Mouse (Mus musculus): Measurements from ENCODE around the gene Plekhf1.

Gene Plekhf1

GRCm38 (mm10) chr7:38218631-38219367 is 9.0 kb downstream of the Plekhf1 start:
- DNase-seq (ENCODE audit: low spot score in 2 of 2) = no peak

DNA sequence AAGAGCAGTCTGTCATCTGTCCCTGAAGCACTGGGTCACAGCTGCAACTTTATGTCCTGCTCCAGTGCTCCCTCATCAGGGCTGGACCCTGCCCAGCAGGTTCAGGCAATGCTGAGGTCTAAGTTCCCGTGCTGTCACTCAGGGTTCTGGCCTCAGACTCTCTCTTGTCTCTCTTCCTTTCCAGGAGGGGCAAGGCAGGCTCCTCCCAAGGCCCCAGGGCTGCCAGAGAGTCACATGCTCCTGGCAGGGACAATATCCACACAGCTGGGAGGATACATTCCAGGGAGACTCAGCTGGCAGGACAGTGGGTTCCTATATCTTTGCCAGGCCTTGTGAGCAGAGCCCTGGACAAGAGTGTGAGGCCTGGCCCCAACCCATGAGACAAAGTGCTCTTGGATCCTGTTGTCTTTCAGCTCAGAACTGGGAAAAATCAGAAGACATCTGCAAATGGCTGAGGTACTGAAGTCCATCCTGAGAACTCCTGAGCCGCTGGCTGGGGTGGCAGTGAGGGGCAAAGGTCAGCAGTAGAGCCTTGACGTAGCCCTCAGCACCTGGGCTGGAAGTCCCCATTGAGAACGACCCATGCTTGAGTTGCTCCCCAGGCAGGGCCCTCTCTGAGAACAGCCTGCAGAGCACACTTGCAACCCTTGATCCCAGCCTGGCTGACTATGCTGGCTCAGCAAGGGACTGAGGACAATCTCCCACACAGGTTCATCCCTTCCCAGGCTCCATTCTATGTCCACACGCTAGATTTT is 10.2 kb downstream of the Plekhf1 start:
- DNase-seq (ENCODE audit: low spot score in 2 of 2) = peak; percentile 30 to 52

- no peak for DNase-seq (ENCODE audit: low spot score in 2 of 2)
Observed at GRCm38 (mm10) chr7:38215697-38216096, 12.1 kb downstream of the Plekhf1 start.

- DNase-seq (ENCODE audit: low spot score in 2 of 2) = no peak
Observed at GRCm38 (mm10) chr7:38215281-38215680, 12.5 kb downstream of the Plekhf1 start.

- DNase-seq (ENCODE audit: low spot score in 2 of 2) = no peak
Observed at GRCm38 (mm10) chr7:38214473-38215214, 13.2 kb downstream of the Plekhf1 start.

GRCm38 (mm10) chr7:38212651-38213062 is 15.2 kb downstream of the Plekhf1 start:
- no peak for DNase-seq (ENCODE audit: low spot score in 2 of 2)

- DNase-seq (ENCODE audit: low spot score in 2 of 2) = no peak
Observed at GRCm38 (mm10) chr7:38209478-38210152, 18.2 kb downstream of the Plekhf1 start.

DNA sequence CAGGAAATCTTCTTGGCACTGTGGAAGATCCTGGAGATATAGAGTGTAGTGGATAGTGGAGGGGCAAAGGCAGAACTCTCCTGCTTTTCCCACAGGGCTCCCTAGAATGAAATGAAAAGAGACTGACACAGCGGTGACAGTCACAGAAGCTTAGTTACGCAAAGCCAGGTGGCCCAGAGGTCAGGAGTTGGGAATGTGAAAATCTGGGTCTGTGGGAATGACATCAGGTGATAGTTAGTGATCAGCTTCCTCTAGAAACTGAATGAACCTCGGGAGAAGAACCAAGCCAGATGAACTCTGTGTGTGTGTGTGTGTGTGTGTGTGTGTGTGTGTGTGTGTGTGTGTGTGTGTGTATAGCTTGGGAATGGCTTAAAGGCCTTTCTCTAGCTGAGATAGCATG is 18.8 kb downstream of the Plekhf1 start:
- no peak for DNase-seq (ENCODE audit: low spot score in 2 of 2)

GRCm38 (mm10) chr7:38206564-38206963 is 21.3 kb downstream of the Plekhf1 start:
- DNase-seq (ENCODE audit: low spot score in 2 of 2) = no peak

DNA sequence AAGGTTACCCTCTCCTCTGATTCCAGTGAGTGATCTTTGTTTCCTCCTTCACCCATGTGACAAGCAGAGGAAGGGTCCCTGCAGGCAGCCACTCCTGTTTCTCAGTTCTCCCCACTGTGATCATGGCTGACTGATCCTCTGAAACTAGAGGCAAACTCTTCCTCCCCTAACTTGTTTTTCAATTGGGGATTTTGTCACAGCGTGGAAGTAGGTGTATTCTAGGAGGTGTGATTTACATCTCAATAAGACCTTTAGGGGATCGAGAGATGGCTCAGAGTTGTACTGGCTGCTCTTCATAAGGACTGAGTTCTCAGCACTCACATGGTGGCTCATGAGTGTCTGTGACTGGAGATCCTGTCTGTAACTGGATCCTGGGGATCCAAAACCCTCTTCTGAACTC is 22.0 kb downstream of the Plekhf1 start:
- no peak for DNase-seq (ENCODE audit: low spot score in 2 of 2)

- no peak for DNase-seq (ENCODE audit: low spot score in 2 of 2)
Observed at GRCm38 (mm10) chr7:38204314-38204713, 23.5 kb downstream of the Plekhf1 start.

- DNase-seq (ENCODE audit: low spot score in 2 of 2) = no peak
Observed at GRCm38 (mm10) chr7:38201290-38201658, 26.5 kb downstream of the Plekhf1 start.

DNA sequence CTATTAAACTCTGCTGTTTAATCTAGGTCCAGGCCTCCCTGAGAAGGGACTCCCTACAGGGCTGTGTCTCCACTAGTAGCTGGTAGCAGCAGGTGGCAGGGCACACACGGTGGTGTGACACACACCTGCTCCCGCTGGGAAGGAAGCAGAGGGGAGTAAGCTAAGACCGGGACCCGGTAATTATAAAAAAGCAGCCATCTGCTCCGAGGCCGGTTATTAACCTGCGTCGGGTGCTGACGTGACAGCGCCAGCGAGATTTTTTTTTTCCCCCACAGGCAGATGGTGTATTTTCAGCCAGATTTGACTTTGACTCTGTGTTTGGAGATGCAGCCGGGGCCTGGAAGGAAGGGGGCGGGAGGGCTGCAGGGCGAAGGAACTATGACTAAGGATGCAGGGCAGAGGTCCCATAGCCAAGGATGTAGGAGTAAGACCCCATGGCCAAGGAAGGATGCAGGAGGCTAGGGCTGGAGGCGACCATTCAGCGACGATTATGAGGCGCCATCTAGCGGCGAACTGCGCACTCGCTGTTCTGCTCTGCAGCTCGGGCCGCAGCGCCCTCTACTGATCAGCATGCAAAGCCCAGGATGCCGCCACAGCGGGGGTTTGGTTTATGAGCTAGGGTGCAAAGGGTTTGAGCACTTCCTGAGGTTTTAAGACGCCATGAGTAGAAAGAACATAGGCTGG is 27.1 kb downstream of the Plekhf1 start:
- peak; percentile 74 to 88 for DNase-seq (ENCODE audit: low spot score in 2 of 2)

DNA sequence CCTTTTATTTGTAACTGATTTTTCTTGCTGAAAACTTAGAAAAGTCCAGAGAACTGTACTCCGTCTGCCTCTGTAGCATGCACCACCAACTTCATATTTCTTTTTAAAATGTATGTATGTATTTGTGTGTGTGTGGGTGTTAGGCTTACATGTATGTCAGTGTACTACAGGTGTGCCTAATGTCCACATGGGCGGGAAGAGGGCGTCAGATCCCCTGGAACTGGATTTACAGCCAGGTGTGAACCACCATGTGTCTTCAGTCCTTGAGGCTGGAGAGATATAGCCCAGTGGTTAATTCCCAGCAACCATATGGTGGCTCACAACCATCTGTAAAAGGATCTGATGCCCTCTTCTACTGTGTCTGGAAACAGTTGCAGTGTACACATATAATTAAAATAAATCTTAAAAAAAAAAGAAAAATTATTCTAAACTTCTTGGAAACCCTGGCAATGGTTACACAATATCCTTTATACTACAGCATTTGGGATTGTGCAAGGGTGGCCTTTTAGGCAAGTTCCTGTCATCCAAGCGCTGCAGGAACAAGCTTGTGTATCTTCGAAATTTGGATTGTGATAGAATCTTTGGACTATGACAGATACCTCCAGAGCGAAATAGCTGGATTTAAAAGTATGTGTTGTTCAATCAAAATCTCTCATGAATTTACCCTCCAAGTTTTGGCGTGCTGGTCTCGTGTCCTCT is 27.8 kb downstream of the Plekhf1 start:
- no peak for DNase-seq (ENCODE audit: low spot score in 2 of 2)

- DNase-seq (ENCODE audit: low spot score in 2 of 2) = no peak
Observed at GRCm38 (mm10) chr7:38191571-38191970, 36.2 kb downstream of the Plekhf1 start.

GRCm38 (mm10) chr7:38191146-38191545 is 36.7 kb downstream of the Plekhf1 start:
- no peak for DNase-seq (ENCODE audit: low spot score in 2 of 2)

- no peak for DNase-seq (ENCODE audit: low spot score in 2 of 2)
Observed at GRCm38 (mm10) chr7:38190056-38190835, 37.6 kb downstream of the Plekhf1 start.

DNA sequence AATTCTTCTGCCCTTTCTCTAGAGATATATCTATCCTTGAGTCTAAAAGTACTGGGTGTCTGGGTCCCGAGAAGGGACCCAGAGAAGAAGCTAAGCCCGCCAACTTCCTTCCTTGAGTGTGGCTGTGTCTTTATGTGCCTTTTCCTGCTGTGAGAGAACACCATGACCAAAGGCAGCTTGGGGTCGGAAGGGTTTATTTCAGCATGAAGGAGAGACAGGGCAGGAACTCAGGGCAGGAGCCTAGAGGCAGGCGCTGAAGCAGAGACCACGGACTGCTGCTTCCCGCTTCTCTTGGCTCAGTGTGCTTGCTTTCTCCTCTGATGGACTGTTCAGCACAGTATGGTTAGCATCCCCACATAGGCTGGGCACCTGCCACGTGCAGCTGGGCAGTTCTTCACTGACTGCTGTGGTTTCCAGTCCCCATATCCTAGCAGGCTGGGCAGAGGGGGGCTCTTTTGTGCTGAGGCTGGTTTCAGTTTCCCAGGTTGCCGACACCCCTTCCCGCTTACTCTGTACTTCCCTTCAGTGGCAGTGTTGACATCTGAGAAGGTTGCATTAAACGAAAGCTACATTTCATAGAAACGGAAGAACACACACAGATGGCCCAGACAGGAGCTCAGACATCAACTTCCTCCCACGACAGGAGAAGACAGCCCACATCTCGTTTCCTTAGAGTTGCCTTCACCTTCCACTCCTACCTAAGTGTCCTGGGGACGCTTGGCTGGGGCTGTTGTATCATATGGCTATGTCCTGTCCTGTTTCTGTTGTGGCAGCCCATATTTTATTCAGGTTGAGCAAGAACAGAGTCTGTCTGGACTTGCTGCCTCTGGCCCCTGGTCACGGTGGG is 38.5 kb downstream of the Plekhf1 start:
- no peak for DNase-seq (ENCODE audit: low spot score in 2 of 2)
